Mouse (Mus musculus) intestine, embryonic 14.5 days (tissue): ENCODE measurements around the gene Rnft1. TPM values are rescaled to one million over a fixed set of nuclear protein-coding genes. Genes with fewer than 3 reads are reported as not detected.
A peak's percentile ranks its signal among the peaks of the same experiment; 100 is the strongest.
"Not testable (repeated sequence)": the region's sequence is repeated elsewhere in the genome, so short reads cannot be mapped to it uniquely, and the experiment has no call there.

Experiments
- ATAC-seq: fragments of 200-750 bp; cut with Nextera tagmentation; replicated peaks from 2 replicates; pipeline ENCODE4 v1.8.0; 2017; ENCODE audit warnings: low read depth, moderate number of reproducible peaks, moderate TSS enrichment, moderate library complexity; ENCODE audit not compliant: low FRiP score, low TSS enrichment
- DNase-seq: peaks from one replicate; pipeline ENCODE4 v3.0.0-alpha.2; 2018; ENCODE audit warnings: low spot score
- H3K27ac ChIP-seq: fragments of 300-500 bp; sonication (generic); 2 replicates; pipeline ENCODE4 v1.5.1; 2014; ENCODE audit warnings: low read depth, mild to moderate bottlenecking, control low read depth
- H3K27me3 ChIP-seq: fragments of 300-500 bp; sonication (generic); replicated peaks from 2 replicates; pipeline ENCODE4 v1.6.1; 2014; ENCODE audit warnings: low read length, control low read depth; ENCODE audit not compliant: control insufficient read depth, insufficient read depth
- H3K36me3 ChIP-seq: fragments of 300-500 bp; sonication (generic); 2 replicates; pipeline ENCODE4 v1.6.1; 2014; ENCODE audit warnings: low read length, control low read depth; ENCODE audit not compliant: control insufficient read depth, insufficient read depth
- H3K4me1 ChIP-seq: fragments of 300-500 bp; sonication (generic); replicated peaks from 2 replicates; pipeline ENCODE4 v1.6.1; 2014; ENCODE audit warnings: low read length, control low read depth, mixed read lengths; ENCODE audit not compliant: control insufficient read depth, insufficient read depth
- H3K4me2 ChIP-seq: fragments of 300-500 bp; sonication (generic); 2 replicates; pipeline ENCODE4 v1.6.1; 2014; ENCODE audit warnings: low read length
- H3K4me3 ChIP-seq: fragments of 300-500 bp; sonication (generic); 2 replicates; pipeline ENCODE4 v1.5.1; 2014; ENCODE audit warnings: low read depth, low read length, control low read depth, mixed read lengths
- H3K9ac ChIP-seq: fragments of 300-500 bp; sonication (generic); 2 replicates; pipeline ENCODE4 v1.6.1; 2014; ENCODE audit warnings: mild to moderate bottlenecking, low read length
- H3K9me3 ChIP-seq: fragments of 300-500 bp; sonication (generic); 2 replicates; pipeline ENCODE4 v1.6.1; 2016; ENCODE audit warnings: low read length, control low read depth; ENCODE audit not compliant: control insufficient read depth
- WGBS: fragments of 180-500 bp; shearing (Covaris S2); extraction: QIAGEN DNeasy Blood & Tissue Kit; methylation state at CpG from one replicate; pipeline ENCODE4 v1.1.7; 2014; 5-methylcytosine and 5-hydroxymethylcytosine counted together
- polyA plus RNA-seq: library from polyadenylated mRNA; unstranded; fragments of >200 nt; fragmentation: Nextera tagmentation; extraction: Ambion mirVana; gene quantifications from 2 replicates; pipeline ENCODE4 v1.2.1, GENCODE M21; 2014

The Rnft1 gene
- polyA plus RNA-seq, 1 experiment from 2014 or later, result 49.5 TPM

DNA sequence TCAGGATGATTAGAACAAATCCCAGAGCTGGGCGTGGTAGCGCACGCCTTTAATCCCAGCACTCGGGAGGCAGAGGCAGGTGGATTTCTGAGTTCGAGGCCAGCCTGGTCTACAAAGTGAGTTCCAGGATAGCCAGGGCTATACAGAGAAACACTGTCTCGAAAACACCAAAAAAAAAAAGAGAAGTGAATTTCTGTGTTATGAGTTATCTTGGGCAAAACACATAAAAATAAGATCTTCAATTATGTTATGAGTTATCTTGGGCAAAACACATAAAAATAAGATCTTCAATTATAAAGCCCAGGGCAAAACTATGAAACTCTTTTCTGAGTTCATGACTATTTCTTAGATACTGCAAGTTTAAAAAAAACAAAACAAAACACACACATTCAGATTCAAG lies 48.8 kb downstream of the Rnft1 start:
- H3K27ac ChIP-seq, ATAC-seq, DNase-seq, H3K9ac ChIP-seq, H3K4me1 ChIP-seq, H3K4me3 ChIP-seq, H3K4me2 ChIP-seq, H3K27me3 ChIP-seq, H3K9me3 ChIP-seq: not testable (repeated sequence)
- WGBS, result 90% methylated on average over 6 of the region's 6 CpGs
- peaks cover 54% of the 10 kb centered on the region for H3K36me3 ChIP-seq

DNA sequence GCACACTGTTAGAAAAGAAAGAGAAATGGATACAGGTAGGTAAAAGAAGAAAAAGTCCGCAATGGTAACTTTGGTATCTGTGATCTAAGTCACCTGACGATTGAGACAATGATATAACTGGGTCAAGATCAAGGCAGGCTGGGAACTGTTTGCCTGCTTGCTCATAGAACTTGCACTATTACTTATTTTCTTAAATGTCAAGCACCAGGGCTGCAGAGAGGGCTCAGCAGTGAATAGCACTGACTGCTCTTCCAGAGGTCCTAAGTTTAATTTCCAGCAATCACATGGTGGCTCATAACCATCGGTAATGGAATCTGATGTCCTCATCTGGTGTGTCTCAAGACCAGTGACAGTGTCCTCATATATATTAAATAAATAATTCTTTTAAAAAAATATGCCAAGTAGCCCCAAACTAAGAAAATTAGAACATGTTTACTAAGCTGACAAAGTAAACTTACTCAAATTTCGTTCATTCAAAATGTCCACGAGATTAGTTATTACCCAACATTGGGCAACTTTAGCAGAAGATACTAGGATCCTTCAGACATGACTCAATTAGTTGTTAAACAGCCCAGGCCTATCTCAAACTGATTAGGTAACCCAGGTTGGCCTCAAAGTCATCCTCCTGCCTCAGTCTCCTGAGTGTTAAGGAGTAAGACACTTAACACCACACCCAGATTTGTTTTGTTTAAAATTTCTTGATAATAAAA lies 49.9 kb downstream of the Rnft1 start:
- Histone ChIP-seq H3K9ac (no peak overlapping the region), H3K27ac (no peak overlapping the region), H3K9me3 (no peaks in the 10 kb centered on the region), H3K36me3 (peaks cover 46% of the 10 kb centered on the region), H3K4me1 (no peaks in the 10 kb centered on the region), H3K27me3 (no peaks in the 10 kb centered on the region), H3K4me3 (no peak overlapping the region), H3K4me2 (no peak overlapping the region)
- DNase-seq (no peak), ATAC-seq (no peak)
- WGBS, result 92% methylated on average over 5 of the region's 5 CpGs

- H3K27me3 ChIP-seq, result no peaks in the 10 kb centered on the region
- no peak overlapping the region for H3K9ac ChIP-seq
- 98% methylated on average over 4 of the region's 4 CpGs for WGBS
- H3K4me1 ChIP-seq, result peaks cover 11% of the 10 kb centered on the region
- H3K4me2 ChIP-seq, result no peak overlapping the region
- H3K27ac ChIP-seq, result no peak overlapping the region
- H3K36me3 ChIP-seq, result peaks cover 11% of the 10 kb centered on the region; the same call in 1 of the 2 replicates
- no peak overlapping the region for H3K4me3 ChIP-seq
- ATAC-seq (no peak), DNase-seq (no peak)
- no peaks in the 10 kb centered on the region for H3K9me3 ChIP-seq
Observed at GRCm38 (mm10) chr11:86538786-86539185, 54.3 kb downstream of the Rnft1 start.

- H3K27me3 ChIP-seq, result no peaks in the 10 kb centered on the region
- H3K4me3 ChIP-seq, result no peak overlapping the region
- no peak for ATAC-seq
- H3K27ac ChIP-seq, result no peak overlapping the region
- 0 out of 2 replicates have a peak, but pooled peaks cover under 1% of the 10 kb centered on the region for H3K36me3 ChIP-seq
- 93% methylated on average over 6 of the region's 6 CpGs for WGBS
- no peaks in the 10 kb centered on the region for H3K9me3 ChIP-seq
- H3K9ac ChIP-seq, result no peak overlapping the region
- H3K4me2 ChIP-seq, result no peak overlapping the region
- peaks cover 11% of the 10 kb centered on the region for H3K4me1 ChIP-seq
- DNase-seq, result no peak
Observed at GRCm38 (mm10) chr11:86539716-86540475, 55.4 kb downstream of the Rnft1 start.

DNA sequence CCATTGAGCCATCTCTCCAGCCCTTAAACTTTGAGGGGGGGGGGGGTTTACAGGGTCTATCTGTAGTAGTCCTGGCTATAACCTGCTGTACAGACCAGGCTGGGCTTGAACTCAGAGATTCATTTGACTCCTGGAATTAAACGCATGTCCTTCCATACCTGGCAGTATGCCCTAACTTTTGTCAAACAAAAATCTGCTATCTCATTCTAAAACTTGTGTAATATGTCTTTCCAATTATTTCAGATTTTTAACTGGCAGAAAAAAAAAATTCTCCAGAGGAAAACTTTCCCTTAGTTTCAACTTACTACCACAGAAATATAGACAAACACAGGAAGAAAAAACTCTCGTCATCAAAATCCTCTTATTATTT lies 56.0 kb downstream of the Rnft1 start:
- ATAC-seq (no peak), DNase-seq (no peak)
- H3K9me3 ChIP-seq, result no peaks in the 10 kb centered on the region
- H3K9ac ChIP-seq, result no peak overlapping the region
- H3K4me2 ChIP-seq, result no peak overlapping the region
- H3K4me1 ChIP-seq, result peaks cover 13% of the 10 kb centered on the region
- no peak overlapping the region for H3K27ac ChIP-seq
- 88% methylated on average over 2 of the region's 2 CpGs for WGBS
- H3K27me3 ChIP-seq, result no peaks in the 10 kb centered on the region
- no peaks in the 10 kb centered on the region for H3K36me3 ChIP-seq
- H3K4me3 ChIP-seq, result no peak overlapping the region

- no peaks in the 10 kb centered on the region for H3K36me3 ChIP-seq
- no peak overlapping the region for H3K4me3 ChIP-seq
- H3K27me3 ChIP-seq, result no peaks in the 10 kb centered on the region
- DNase-seq (no peak), ATAC-seq (no peak)
- H3K4me1 ChIP-seq, result peaks cover 18% of the 10 kb centered on the region
- peak overlapping the region; percentile 65 for H3K4me2 ChIP-seq
- H3K27ac ChIP-seq, result no peak overlapping the region
- H3K9ac ChIP-seq, result 0 out of 2 replicates have a peak overlapping the region, but pooled peaks have one; percentile 6
- no peaks in the 10 kb centered on the region for H3K9me3 ChIP-seq
- 92% methylated on average over 1 of the region's 1 CpGs for WGBS
Observed at GRCm38 (mm10) chr11:86542851-86543250, 58.4 kb downstream of the Rnft1 start.

DNA sequence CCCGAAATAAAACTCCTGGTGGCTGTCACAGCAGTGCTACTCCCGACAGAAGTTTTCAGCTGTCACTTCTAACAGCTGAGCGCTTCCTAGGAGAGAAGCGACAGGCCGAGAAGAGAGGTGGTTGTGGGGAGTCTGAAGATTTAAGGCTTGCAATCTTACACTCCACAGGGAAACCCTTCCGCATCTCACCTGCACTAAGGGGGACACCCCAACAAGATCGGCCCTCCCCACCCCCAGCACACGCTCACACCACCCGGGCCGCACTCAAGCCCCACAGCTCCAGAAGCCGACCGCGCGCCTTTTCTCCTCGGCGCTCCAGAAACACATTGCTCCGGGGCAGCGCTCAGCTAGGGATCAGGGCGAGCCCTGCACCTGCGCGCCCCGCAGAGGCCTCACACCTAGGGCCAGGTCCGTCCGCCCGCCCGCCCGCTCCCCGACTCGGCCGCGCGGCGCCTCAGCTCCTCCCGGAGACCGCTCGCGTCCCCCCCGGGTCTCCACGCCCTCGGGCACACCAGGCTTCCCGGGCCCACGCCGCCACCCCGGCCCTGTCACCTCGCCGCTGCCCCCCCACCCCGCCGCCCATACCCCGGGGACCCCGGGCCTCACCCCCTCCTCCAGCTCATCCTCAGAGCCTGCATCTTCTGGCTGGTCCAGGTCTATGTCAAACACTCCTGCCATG lies 59.6 kb downstream of the Rnft1 start:
- peak overlapping the region; percentile 65 for H3K4me2 ChIP-seq
- peak overlapping the region; percentile 65 for H3K4me3 ChIP-seq
- H3K4me1 ChIP-seq, result peaks cover 18% of the 10 kb centered on the region
- peak; percentile 77 for ATAC-seq
- 2% methylated on average over 39 of the region's 50 CpGs for WGBS
- peaks cover 4% of the 10 kb centered on the region; the same call in 1 of the 2 replicates for H3K36me3 ChIP-seq
- peak overlapping the region; percentile 90 for H3K9ac ChIP-seq
- H3K27ac ChIP-seq, result peak overlapping the region; percentile 77; the same call in 1 of the 2 replicates
- H3K27me3 ChIP-seq, result no peaks in the 10 kb centered on the region
- no peak for DNase-seq
- H3K9me3 ChIP-seq, result no peaks in the 10 kb centered on the region

DNA sequence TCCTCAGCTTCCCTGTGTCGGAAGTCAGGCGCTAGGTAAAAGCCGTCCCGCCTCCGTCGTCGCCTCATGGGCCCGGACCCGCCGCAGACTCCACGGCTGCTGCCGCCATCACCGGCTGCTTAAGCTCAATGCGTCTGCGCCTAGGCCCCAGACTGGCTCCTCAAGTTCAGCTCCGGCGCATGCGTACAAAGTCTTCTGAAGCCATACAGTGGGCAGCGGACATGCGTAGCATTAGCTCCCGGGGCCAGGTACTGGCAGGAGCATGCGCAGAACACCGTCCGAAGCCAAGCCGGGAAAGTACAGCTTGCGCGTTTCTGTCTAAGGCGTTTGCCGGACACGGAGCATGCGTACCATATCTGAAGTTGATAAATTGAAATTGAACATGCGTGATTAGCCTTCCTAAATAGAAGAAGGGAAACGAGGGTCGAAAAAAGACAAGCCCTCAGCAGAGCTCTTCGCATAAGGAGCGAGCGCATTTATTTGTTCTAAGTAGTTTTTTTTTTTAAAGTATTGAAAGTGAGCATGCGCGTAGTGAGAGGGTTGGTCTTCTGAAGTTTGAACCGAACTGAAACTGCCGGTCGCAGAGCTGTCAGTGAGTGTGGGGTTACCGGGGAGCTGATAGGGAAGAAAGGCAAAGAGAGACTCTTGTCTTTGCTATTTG lies 60.3 kb downstream of the Rnft1 start, which contains the start of the genes Rps6kb1 and Tubd1:
Gene Rps6kb1, minus strand, starts transcription at position 167 of the 661 bp plus-strand sequence.
Gene Tubd1, plus strand, starts transcription at position 353 of the 661 bp plus-strand sequence.
- Histone ChIP-seq H3K27ac (peak within 1 kb of the TSS; percentile 77; the same call in 1 of the 2 replicates), H3K9ac (peak within 1 kb of the TSS; percentile 90), H3K9me3 (no peaks in the 10 kb centered on the region), H3K4me1 (peaks cover 18% of the 10 kb centered on the region), H3K4me2 (peak within 1 kb of the TSS; percentile 65), H3K36me3 (peaks cover 5% of the 10 kb centered on the region; the same call in 1 of the 2 replicates), H3K27me3 (no peaks in the 10 kb centered on the region), H3K4me3 (peak within 1 kb of the TSS; percentile 65)
- peak; percentile 96 for DNase-seq
- under 1% methylated on average over 43 of the region's 43 CpGs for WGBS
- peak; percentile 99 for ATAC-seq
